Mouse (Mus musculus): ENCODE data around the gene Cemip.

Cemip gene

GRCm38 (mm10) chr7:84096501-84096900, 10.2 kb upstream of the Cemip start:
- no peak for DNase-seq (ENCODE audit: low spot score in 2 of 2)

GRCm38 (mm10) chr7:84090793-84091192, 4.5 kb upstream of the Cemip start:
- DNase-seq (ENCODE audit: low spot score in 2 of 2): no peak

- DNase-seq (ENCODE audit: low spot score in 2 of 2): no peak
Observed at GRCm38 (mm10) chr7:84089777-84090176, 3.5 kb upstream of the Cemip start.

GRCm38 (mm10) chr7:84088971-84089370, 2.7 kb upstream of the Cemip start:
- DNase-seq (ENCODE audit: low spot score in 2 of 2): peak; percentile 58 to 83

- no peak for DNase-seq (ENCODE audit: low spot score in 2 of 2)
Observed at GRCm38 (mm10) chr7:84088191-84088590, 1.9 kb upstream of the Cemip start.

- peak; percentile 41 to 75 for DNase-seq (ENCODE audit: low spot score in 2 of 2)
Observed at GRCm38 (mm10) chr7:84085049-84085945, 1.0 kb downstream of the Cemip start.

- no peak for DNase-seq (ENCODE audit: low spot score in 2 of 2)
Observed at GRCm38 (mm10) chr7:84077257-84078013, 8.9 kb downstream of the Cemip start.

GRCm38 (mm10) chr7:84074266-84074665, 12.0 kb downstream of the Cemip start:
- no peak for DNase-seq (ENCODE audit: low spot score in 2 of 2)

- DNase-seq (ENCODE audit: low spot score in 2 of 2): no peak
Observed at GRCm38 (mm10) chr7:84073856-84074255, 12.4 kb downstream of the Cemip start.

- DNase-seq (ENCODE audit: low spot score in 2 of 2): no peak
Observed at GRCm38 (mm10) chr7:84068931-84069330, 17.4 kb downstream of the Cemip start.

GRCm38 (mm10) chr7:84059799-84060198, 26.5 kb downstream of the Cemip start:
- no peak for DNase-seq (ENCODE audit: low spot score in 2 of 2)

- DNase-seq (ENCODE audit: low spot score in 2 of 2): no peak
Observed at GRCm38 (mm10) chr7:84055961-84056629, 30.2 kb downstream of the Cemip start.

GRCm38 (mm10) chr7:84053856-84054255, 32.4 kb downstream of the Cemip start:
- no peak for DNase-seq (ENCODE audit: low spot score in 2 of 2)

GRCm38 (mm10) chr7:84051423-84051822, 34.9 kb downstream of the Cemip start:
- DNase-seq (ENCODE audit: low spot score in 2 of 2): no peak

- DNase-seq (ENCODE audit: low spot score in 2 of 2): no peak
Observed at GRCm38 (mm10) chr7:84045546-84045945, 40.8 kb downstream of the Cemip start.

GRCm38 (mm10) chr7:84044581-84045290, 41.6 kb downstream of the Cemip start:
- DNase-seq (ENCODE audit: low spot score in 2 of 2): no peak

- no peak for DNase-seq (ENCODE audit: low spot score in 2 of 2)
Observed at GRCm38 (mm10) chr7:84042726-84043125, 43.6 kb downstream of the Cemip start.

- no peak for DNase-seq (ENCODE audit: low spot score in 2 of 2)
Observed at GRCm38 (mm10) chr7:84039856-84040522, 46.3 kb downstream of the Cemip start.

GRCm38 (mm10) chr7:84038642-84039041, 47.7 kb downstream of the Cemip start:
- no peak for DNase-seq (ENCODE audit: low spot score in 2 of 2)

GRCm38 (mm10) chr7:84032831-84033230, 53.5 kb downstream of the Cemip start:
- DNase-seq (ENCODE audit: low spot score in 2 of 2): no peak

Measured in spleen, postnatal 4 days (tissue).